Comparison of ENCODE assay signal across 23 mouse cellular contexts in genomic region chr4:108914391-108914790, GRCm38 (mm10).
"Had no signal": no experiment of that assay in that cellular context is flagged by ENCODE, and none has a peak within 500 bp of the region (broad histone marks: within the 10 kb centered on the region; RNA-seq: fewer than 3 reads in every experiment).

No protein-coding gene starts in this region.

- DNase-seq: kidney, adult 18-20 months; kidney, adult 9 months; kidney, postnatal 10 days; kidney, postnatal 36 days; layer of hippocampus, postnatal 36 days; liver; lung, adult 18-20 months; lung, postnatal 14 days; right cerebral cortex, adult 18-20 months; right cerebral cortex, postnatal 14 days; right cerebral cortex, postnatal 4 days; thymus, adult 2 months; thymus, postnatal 25 days had no signal

- H3K27ac ChIP-seq: limb, embryonic 12.5 days; liver, embryonic 12.5 days; liver, embryonic 15.5 days; midbrain, embryonic 10.5 days; midbrain, embryonic 13.5 days; neural tube, embryonic 12.5 days; neural tube, embryonic 15.5 days; stomach, postnatal 0 days had no signal

- ATAC-seq: intestine, embryonic 16.5 days; liver, embryonic 12.5 days; midbrain, embryonic 13.5 days had no signal

- H3K9me3 ChIP-seq: limb, embryonic 12.5 days; liver, embryonic 12.5 days; liver, embryonic 15.5 days; midbrain, embryonic 10.5 days; midbrain, embryonic 13.5 days; neural tube, embryonic 12.5 days; neural tube, embryonic 15.5 days had no signal

- H3K4me3 ChIP-seq: left cerebral cortex, adult 2 months; limb, embryonic 12.5 days; liver, embryonic 12.5 days; liver, embryonic 15.5 days; midbrain, embryonic 10.5 days; midbrain, embryonic 13.5 days; neural tube, embryonic 12.5 days; neural tube, embryonic 15.5 days had no signal

- H3K4me1 ChIP-seq: limb, embryonic 12.5 days; liver, embryonic 12.5 days; liver, embryonic 15.5 days; midbrain, embryonic 10.5 days; midbrain, embryonic 13.5 days; neural tube, embryonic 12.5 days had no signal

- H3K27me3 ChIP-seq: limb, embryonic 12.5 days; liver, embryonic 12.5 days; liver, embryonic 15.5 days; midbrain, embryonic 13.5 days; neural tube, embryonic 12.5 days; neural tube, embryonic 15.5 days had no signal

- H3K4me2 ChIP-seq: limb, embryonic 12.5 days; liver, embryonic 12.5 days; liver, embryonic 15.5 days; midbrain, embryonic 13.5 days; neural tube, embryonic 12.5 days; neural tube, embryonic 15.5 days had no signal

- H3K36me3 ChIP-seq: limb, embryonic 12.5 days; liver, embryonic 12.5 days; liver, embryonic 15.5 days; midbrain, embryonic 10.5 days; midbrain, embryonic 13.5 days; neural tube, embryonic 12.5 days; neural tube, embryonic 15.5 days had no signal

- H3K9ac ChIP-seq: limb, embryonic 12.5 days; liver, embryonic 12.5 days; liver, embryonic 15.5 days; midbrain, embryonic 13.5 days; neural tube, embryonic 12.5 days; neural tube, embryonic 15.5 days had no signal
